Mouse (Mus musculus): ENCODE results near the gene Arl15.

GRCm38 (mm10) chr13:114188801-114189200, 394.5 kb downstream of the Arl15 start:
- TF ChIP-seq CTCF (IDR thresholded peaks at IDR 0.05; ENCODE audit: extremely low read depth, insufficient read depth, insufficient read length, insufficient replicate concordance): no peak
- TF ChIP-seq POLR2A (IDR thresholded peaks at IDR 0.05; ENCODE audit: low read depth, low read length): no peak
